Mouse (Mus musculus): ENCODE results near the gene Ptprs. TPM values are rescaled to one million over a fixed set of nuclear protein-coding genes. Genes with fewer than 3 reads are reported as not detected.
"Not testable (repeated sequence)": the region's sequence is repeated elsewhere in the genome, so short reads cannot be mapped to it uniquely, and the experiment has no call there.

Ptprs gene
- total RNA-seq (2015) (35.9 and 39.7 TPM in 2 replicates), total RNA-seq (2017) (35.3 and 38.5 TPM in 2 replicates)

DNA sequence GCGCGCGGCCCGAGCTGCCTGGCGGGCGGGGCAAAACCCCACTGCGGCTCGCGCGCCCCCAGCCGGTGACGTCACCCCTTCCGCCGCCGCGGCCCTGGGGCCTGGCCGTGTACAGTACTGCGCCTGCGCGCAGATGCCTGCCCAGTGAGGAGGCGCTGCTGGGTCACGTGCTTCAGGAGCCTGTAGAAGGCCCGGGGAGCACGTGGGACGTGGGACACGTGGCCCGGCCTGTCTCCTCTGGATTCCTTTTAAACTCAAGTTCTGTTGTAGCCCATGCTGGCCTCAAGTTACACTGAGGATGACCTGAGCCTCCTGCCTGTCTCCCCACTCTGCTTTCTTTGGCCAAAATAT, at the start of gene Ptprs:
Gene Ptprs, minus strand, starts transcription at position 82 of the 351 bp plus-strand sequence.
- peak; percentile 32 for ATAC-seq (replicated peaks; ENCODE audit: poor library complexity)

DNA sequence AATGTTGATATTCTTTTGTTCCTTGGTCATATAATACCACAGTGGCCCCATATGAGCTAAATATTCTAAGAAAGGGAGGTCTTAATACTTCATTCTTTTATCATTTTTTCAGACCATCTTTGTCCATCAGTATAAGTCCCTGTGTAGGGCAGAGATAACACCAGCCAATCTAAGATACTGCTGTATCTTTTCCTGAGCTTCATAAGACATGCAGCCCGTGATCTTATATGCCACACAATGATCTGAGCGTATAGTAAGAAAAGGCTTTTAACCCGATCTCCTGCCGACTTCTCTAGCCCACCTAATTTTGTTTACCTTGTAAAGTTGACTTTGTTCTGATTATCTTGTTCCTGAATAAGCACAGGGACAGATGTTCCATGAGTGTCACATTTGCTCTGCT, 48.7 kb upstream of the Ptprs start:
- no peak for ATAC-seq (replicated peaks; ENCODE audit: poor library complexity)

DNA sequence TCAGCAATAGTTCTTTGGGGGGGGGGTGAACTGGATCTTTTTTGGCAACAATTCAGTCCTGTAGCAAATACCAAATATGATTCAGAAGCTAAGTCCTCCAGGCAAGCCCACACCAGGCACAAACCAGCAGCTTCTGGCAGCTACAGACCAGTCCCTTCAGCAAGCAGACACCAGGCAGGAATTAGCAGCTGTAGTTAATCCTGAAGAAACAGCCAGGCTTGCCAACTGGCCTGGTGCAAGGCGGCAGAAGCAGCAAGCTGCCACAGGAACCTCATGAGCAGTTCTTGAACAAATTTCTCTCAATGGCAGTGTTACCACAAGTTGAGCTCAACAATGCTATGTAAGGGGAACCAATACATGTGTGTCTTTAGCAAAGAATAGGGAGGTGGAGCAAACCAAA, 46.5 kb upstream of the Ptprs start:
- ATAC-seq (replicated peaks; ENCODE audit: poor library complexity), result no peak

DNA sequence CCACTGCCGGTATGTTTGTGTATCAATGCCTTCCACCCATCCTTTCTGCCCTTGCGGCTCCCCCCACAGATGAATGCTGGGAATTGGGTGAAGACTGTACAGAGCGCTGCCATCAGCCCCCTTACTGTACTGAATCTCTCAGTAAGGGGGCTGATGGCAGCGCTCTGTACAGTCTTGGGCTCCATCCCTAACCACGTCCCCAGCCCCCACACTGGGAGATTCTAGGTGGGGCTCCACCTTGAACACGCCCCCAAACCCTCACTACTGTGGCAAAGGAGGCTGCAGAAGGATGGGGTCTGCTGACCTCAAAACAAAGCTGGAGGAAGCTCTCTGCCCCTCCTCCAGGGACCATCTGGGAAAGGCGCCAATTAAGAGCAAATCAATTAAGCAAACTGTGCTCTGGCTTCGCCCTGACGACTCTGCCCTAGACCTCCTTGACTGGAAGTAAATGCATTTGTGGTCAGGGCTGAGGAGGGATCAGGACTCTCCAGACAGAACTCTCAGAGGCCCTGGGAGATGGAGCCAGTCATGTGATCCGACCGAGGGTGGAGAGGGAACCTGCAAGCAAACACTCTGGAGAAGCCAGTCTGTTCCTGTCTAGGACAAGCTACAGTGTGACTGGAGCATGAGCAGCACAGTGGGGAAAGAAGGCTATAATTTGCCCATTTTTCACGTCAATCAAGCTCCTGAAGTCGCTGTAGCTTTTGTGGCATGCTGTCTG, 39.6 kb upstream of the Ptprs start:
- ATAC-seq (replicated peaks; ENCODE audit: poor library complexity), result no peak

DNA sequence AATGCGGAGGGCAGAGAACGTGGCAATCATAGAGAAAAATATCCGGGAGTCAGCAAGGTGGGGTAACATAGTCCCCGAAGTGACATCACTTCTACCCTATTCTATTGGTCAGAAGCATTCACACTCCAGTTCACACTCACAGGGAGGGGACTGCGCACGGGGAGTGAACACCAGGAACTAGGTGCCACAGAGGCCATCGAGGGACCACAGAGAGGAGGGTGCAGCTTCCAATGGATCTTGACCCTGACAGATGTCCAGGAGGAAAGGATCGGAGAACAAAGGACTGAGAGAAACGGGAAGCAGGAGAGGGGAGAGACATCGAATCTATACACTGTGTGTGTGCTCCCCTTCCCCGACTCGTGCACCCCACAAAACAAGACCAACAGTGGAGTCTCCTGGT, 38.6 kb upstream of the Ptprs start:
- ATAC-seq (replicated peaks; ENCODE audit: poor library complexity), result no peak

DNA sequence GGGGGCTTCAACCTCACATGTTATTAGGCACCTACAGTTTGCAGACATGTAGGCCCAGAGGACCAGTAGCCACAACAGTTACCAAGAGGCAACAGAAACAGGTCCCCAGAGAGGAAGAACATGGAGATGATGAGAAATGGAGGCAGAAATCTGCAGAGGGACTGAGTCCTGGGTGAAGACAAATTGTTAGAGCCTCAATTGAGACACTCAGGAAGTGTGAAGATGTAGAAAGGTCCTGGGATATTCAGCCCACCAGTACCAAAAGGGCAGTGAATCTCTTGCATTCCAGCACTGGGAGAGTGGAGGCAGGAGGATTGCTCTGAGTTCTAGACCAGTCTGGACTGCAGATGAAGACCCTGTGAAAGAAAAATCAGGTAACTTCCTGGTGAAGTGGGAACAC, 38.0 kb upstream of the Ptprs start:
- ATAC-seq (replicated peaks; ENCODE audit: poor library complexity), result no peak

DNA sequence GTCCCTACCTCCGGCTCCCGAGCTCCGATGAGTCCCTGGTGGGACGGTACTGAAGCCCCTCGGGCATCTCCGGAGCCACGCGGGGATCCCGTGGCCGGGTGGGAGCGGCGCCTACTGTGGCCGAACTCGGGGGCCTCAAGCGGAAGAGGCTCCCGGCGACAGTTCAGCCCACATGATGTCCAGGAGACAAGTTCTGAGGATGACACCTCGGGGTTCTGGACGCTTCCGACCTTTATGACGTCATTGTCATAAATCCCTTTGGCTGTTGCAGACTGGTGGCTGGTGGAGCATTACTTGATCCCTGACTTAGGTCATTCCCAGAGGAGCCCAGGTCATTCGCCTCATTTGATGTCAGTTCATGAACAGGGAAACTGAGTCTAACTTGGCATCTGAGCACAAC, 36.0 kb upstream of the Ptprs start, which contains the start of gene Znrf4:
Gene Znrf4, minus strand, starts transcription at position 122 of the 400 bp plus-strand sequence.
- no peak for ATAC-seq (replicated peaks; ENCODE audit: poor library complexity)

DNA sequence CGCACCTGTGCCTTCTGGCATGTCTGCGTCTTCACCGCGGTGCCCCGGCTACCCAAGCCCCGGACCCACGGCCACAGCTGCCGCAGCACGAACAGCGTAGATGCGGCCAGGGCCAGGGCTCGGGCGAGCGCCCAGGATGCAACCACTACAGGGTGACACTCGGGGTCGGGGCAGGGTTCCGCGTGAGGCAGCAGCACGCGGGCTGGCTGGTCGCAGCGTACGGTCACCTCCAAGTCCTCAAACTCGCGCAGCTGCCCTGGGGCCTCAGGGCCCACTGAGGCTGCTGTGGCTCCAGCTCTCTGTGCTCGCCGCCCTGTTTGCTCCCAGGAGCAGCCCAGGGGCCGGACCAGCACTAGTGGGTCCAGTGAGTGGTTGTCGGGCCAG, 35.4 kb upstream of the Ptprs start:
- ATAC-seq (replicated peaks; ENCODE audit: poor library complexity), result no peak

DNA sequence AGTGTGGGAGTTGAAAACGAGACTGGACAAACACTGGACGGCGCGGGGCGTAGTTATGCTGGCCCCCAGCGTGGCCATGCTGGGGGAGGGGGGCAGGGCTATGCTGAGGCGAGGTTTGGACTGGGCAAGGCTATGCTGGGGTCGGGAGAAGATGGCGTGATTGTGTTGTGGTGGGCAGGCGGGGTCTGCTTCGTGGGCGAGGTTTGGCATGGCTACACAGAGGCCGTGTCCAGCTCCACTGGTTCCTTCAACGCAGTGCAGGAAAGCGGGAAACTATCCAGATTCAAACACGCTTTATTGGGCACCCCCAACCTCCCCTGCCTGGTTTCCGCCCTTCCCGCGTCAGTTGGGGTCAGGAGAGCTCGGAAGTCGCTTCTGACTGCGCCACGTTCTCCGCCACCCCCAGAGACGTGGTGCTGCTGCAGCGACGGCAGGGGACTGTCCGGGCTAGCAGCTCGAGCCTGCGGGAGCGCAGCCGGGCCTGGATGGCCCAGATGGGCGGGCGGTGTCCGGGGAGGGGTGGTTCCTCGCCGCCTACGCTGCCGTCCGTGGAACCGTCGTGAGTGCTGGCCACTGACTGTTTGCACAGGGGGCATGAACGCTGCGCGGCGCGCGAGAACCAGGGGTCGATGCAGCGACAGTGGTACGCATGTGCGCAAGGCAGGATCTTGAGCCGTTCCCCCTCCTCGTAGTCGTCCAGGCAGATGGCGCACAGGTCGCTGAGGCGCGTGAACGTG, 34.9 kb upstream of the Ptprs start:
- ATAC-seq (replicated peaks; ENCODE audit: poor library complexity), result no peak

DNA sequence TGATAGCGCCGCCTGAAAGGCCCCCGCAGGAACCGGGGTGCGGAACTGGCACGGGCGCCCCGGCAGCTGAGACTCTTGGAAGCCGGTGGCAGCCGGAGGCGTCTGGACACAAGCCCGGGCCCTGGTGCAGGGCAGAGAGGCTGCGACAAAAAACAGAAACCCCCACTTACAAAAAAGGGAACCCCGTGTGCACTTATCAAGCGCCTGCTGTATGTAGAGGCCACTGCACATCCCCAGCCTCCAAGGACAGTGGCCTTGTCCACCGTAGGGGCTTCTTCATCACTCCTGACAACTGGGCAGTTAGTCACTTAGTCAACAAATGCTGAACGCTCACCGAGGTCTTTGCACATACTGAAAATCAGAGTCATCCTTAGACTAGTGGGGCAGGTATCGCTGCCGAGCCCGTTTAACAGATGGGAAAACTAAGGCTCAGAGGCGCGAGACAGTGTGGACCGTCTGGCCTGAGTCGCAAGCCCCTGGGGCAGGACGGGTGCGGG, 34.2 kb upstream of the Ptprs start:
- no peak for ATAC-seq (replicated peaks; ENCODE audit: poor library complexity)

DNA sequence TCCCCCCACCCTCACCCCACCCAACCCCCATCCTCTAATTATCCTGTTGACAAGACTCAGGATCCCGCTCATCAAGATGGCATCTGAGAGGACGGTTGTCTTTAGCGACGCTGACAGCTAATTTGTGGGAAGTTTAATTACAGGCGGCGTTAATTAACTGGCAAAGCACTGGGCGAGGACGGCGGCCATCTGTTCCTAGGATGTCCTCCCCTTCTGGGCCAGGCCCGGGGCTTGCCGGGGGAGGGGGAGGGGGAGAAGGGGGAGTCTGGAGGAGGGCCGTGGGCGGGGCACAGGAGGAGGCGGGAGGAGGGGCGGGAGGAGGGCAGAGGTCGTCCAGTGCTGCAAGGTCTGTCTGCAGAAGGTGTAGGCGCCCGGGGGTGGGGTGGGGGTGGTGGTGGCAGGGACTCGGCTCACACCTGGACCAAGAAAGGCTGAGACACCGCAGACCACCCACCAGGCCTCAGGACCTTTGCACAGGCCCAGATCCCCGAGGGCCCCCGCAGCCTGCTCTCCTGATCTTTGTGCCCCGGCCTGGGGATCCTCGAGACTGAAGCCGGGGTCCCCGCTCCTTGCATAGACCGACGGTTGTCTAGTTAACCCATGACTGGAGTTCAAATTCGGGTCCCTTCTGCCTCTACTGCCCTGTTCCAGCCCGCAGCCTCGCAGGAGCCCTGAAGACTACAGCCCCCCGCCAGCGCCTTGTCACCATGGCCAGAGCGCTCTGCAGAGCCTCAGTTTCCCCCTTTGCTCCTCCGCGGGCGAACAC, 33.6 kb upstream of the Ptprs start:
- no peak for ATAC-seq (replicated peaks; ENCODE audit: poor library complexity)

DNA sequence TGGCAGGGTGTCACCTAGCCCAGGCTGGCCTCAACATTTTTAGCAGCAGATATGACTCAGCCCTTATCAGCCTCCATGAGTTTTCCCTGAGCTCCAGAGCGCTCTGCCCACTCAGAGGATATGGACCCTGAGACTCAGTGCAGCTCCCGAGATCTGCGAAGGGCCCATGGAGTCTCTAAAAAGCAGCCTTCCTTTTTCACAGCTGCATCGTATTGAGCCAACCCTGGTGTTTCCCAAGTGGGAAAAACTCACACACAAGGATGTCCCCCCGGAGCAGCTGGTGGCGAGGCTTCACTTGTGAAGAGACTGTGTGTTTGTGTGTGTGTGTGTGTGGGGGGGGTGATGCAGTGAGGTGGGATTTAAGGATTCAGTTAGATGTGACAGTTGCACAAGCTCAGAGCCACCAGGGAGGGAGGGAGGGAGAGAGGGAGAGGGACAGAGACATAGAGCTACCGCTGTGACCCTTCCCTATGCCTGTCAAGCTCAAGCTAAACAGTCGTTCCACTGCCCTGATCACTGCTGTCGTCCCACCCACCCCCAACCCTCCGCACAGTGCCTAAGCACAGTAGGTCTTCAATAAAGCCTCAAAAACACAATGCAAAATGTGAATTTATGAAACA, 32.8 kb upstream of the Ptprs start:
- no peak for ATAC-seq (replicated peaks; ENCODE audit: poor library complexity)

DNA sequence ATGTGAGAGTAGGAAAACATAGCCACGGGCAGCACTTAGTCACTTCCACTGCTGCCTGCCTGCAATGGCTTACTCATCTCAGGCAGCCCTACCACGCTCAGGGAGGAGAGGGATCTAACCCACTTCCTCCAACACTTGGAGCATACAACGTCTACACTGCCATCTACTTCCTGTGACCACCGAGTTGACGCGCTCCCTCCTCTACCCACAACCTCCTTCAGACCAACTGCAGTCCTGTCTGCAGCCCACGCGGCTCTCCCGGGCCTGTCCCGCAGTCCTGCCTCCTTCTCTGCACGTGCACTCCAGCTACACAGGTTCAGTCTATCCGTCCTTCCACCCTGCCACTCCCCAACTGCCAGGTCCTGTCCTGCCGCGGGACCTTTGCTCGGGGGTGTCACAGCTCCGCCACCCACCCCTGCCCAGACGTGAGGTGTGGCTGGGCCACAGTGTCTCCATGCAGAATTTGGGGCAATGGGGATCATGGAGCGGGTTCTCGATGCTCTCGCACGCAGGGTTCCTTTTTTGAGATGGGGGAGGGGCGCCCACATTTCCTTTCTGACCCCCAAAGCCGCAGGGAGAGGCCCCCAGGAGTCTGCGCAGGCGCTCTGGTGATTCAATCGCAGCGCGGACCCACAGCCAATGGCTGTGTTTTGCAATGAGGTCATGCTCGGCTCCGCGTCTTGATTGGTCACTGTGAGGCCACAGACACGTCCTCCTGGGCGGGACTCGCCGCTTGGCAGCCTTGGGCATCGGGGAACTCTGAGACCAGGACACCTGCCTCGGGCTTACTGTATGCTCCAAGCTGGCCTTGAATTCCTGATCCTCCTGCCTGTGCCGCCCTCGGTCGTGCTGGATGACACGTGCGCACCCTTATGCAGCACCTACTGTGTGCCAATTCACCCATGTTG, 31.1 kb upstream of the Ptprs start:
- peak; percentile 88 for ATAC-seq (replicated peaks; ENCODE audit: poor library complexity)

DNA sequence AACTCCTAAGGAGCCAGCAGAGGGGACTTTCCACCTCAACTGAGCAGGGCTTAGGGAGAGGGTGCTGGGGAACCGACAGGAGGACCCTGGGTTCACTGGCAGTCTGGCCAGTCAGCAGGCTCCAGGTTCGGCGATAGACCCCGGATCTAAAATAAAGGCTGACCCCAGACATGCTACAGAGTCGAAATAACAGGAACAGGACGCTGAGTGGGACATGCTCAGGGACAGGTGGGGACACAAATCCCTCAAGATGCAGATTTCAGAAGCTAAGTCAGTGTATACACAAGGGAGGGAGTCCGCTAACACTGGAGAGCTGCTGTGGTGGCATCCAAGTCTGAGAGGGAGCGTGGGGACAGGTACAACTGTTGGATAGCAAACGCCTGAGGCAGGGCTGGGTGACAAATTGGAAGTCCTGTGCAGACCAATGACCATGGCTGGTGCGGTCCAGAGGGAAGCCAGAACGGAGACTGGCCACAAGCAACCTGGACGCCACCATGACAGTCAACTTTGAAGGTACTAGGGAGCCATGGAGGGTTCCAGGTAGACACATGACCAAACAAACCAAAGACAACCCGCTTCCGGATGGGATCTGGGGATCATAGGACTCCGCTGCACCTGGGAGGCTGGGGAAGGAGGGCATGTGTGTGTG, 30.3 kb upstream of the Ptprs start:
- ATAC-seq (replicated peaks; ENCODE audit: poor library complexity), result no peak

DNA sequence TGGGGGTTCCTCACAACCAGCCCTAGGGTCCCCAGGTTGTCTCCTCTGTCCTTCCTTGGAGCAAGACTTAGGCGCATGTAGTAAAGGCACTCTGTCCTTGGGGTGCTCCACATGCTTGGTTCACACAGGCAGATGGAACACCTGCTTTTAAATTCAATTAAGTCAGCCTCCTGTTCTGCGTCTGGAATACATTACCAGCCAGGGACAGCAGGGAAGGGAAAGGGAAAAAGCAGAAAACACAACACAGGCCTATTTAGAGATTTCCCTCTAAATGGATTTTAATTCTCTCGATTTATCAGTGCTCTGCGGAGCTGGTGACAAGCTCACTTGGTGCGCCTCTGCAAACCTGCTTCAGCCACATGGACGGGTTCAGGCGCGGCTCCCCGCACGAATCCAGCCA, 29.1 kb upstream of the Ptprs start:
- ATAC-seq (replicated peaks; ENCODE audit: poor library complexity), result no peak

DNA sequence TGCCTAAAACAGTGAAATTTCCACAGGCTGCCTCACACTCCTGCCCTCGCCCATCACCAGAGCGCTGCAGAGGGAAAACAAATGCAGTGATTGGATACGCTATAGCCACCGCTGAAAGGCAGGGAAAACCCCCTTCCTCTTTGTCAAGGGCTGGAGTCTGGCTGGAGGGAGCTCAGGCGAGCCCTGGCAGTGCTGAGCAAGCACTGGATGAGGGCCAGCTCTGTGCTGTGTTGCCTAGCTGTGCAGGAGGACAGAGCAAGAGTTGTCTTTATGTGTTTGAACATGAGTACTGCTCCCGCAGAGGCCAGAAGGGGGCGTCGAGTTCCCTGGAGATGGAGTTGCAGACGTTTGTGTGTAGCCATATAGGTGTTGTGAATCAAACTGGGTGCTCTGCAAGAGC, 26.2 kb upstream of the Ptprs start:
- no peak for ATAC-seq (replicated peaks; ENCODE audit: poor library complexity)

DNA sequence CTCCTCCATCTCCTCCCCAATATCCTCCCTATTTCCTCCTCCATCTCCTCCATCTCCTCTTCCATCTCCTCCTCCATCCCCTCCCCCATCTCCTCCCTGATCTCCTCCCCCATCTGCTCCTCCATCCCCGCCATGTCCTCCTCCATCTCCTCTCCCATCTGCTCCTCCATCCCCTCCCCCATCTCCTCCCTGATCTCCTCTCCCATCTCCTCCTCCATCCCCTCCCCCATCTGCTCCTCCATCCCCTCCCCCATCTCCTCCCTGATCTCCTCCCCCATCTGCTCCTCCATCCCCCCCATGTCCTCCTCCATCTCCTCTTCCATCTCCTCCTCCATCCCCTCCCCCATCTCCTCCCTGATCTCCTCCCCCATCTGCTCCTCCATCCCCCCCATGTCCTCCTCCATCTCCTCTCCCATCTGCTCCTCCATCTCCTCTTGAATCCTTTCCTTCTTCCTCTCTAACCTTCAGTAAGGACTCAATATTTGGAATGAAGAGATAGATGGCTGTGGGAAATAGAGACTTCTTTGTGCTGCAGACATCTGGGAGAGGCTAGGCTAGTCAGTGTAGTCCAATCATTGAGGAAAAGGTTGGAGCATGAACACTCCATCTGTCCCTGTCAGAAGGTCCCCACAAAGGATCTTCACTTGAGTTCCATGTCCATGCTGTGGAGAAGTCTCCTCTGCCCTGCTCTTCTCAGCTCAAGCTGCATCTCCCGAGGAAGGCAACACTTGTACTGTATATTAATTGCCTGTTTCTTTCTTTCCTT, 25.5 kb upstream of the Ptprs start:
- ATAC-seq (replicated peaks; ENCODE audit: poor library complexity), result not testable (repeated sequence)

DNA sequence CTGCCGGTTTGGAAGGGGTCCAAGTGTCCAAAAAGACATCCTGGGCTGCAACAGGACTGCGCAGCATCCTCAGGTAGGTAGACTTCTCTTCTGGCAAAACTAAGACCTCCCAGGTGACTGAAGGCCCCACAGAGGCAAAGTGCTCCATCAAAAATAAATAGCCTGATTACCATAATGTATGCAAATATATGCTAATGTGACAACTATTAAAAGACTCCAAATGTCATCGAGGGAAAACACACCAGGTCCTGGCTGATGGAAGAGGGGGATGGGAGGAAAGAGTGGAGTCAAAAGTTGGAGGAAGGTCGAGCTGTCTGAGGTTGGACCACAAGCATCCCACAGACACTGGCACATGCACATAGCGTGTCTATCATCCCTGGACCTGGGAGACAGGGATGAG, 22.9 kb upstream of the Ptprs start:
- ATAC-seq (replicated peaks; ENCODE audit: poor library complexity), result no peak

DNA sequence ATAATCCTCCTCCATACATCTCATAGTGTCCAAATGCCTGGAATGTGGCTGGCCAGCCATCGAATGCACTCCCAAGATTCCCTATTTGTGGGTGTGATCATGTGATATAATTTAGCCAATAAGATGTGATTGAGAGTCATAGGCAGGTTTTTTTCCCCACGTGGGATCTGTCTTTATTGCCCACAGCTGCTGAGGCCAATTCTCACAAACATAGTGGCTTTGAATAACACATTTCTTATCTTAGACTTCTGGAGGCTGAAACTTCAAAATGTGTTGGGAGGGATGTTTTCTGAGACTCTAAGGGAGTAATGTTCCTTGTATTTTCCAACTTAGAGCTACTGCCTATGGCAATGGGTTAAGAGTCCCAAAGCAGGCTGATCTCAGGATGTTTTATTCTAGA, 18.2 kb upstream of the Ptprs start:
- no peak for ATAC-seq (replicated peaks; ENCODE audit: poor library complexity)
